26 mouse cellular contexts compared by ENCODE assay signal in the genomic region with DNA sequence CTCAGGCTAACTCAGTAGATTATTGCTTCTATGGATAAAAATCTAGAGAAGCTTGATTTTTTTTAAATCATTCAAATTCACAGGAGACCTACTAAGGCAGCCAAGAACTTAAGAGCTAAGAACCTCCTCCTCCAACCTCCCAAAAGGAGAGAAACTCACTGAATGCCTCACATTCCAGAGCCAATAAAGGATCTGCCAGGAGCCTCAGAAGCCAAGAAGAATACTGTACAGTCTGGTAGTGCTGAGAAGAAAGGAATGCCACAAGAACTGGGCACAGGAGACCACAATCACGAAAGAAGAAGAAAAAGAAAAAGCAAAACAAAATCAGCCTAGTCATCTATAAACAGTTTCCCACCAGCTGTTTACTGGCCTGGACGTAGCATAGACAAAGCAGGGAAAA. TPM values are rescaled to one million over a fixed set of nuclear protein-coding genes. Genes with fewer than 3 reads are reported as not detected.
DNase-seq lines count a peak whose midpoint lies in the region; ATAC-seq and TF ChIP-seq lines count a peak whose summit lies in the region.
"Had no signal": no experiment of that assay in that cellular context is flagged by ENCODE, and none has a peak within 500 bp of the region (broad histone marks: within the 10 kb centered on the region; RNA-seq: fewer than 3 reads in every experiment).

No protein-coding gene starts in this region.

- DNase-seq in forebrain, embryonic 11.5 days (ENCODE audit: low spot score), result no peak
- DNase-seq in Muller cell, postnatal 12 days (ENCODE audit: inconsistent ontology term), result peak; percentile 78
- peak; percentile 36 for DNase-seq in brain, adult 2 months (ENCODE audit: low read depth, low spot score)
- no peak for DNase-seq in heart, adult 2 months
- no peak for DNase-seq in right cerebral cortex, postnatal 14 days
- DNase-seq: adrenal gland, postnatal 36 days; cerebellum, adult 11-12 months; cerebellum, postnatal 25 days; heart, postnatal 4 days; kidney, adult 2 months; lung, adult 2 months; lung, postnatal 36 days; right cerebral cortex, postnatal 25 days; spleen, adult 18-20 months had no signal

- H3K79me2 ChIP-seq in heart, adult 2 months (replicated peaks; ENCODE audit: control insufficient read depth, insufficient read depth, low read length), result no peaks in the 10 kb centered on the region

- intact Hi-C loops in heart, adult 2 months (cut with DNase I), result no loop called here

- H3K4me3 ChIP-seq in forebrain, embryonic 12.5 days (replicated peaks), result no peak overlapping the region
- no peak overlapping the region for H3K4me3 ChIP-seq in forebrain, embryonic 11.5 days (ENCODE audit: low read depth, low read length)
- H3K4me3 ChIP-seq in forebrain, embryonic 15.5 days, result no peak overlapping the region
- no peak overlapping the region for H3K4me3 ChIP-seq in heart, adult 2 months
- H3K4me3 ChIP-seq: embryonic facial prominence, embryonic 15.5 days; heart, embryonic 10.5 days; hindbrain, embryonic 15.5 days; liver, embryonic 12.5 days; megakaryocyte, embryonic 14.5 days; midbrain, embryonic 13.5 days had no signal

- no peak for TF ChIP-seq CTCF in heart, adult 2 months (IDR thresholded peaks at IDR 0.05)

- H3K27ac ChIP-seq in forebrain, embryonic 12.5 days, result peak overlapping the region; percentile 36; the same call in 1 of the 2 replicates
- no peak overlapping the region; the same call in 1 of the 2 replicates for H3K27ac ChIP-seq in forebrain, embryonic 11.5 days (ENCODE audit: low read depth, low read length)
- peak overlapping the region; percentile 66 for H3K27ac ChIP-seq in forebrain, embryonic 15.5 days (replicated peaks)
- no peak overlapping the region for H3K27ac ChIP-seq in heart, adult 2 months
- H3K27ac ChIP-seq: embryonic facial prominence, embryonic 15.5 days; heart, embryonic 10.5 days; hindbrain, embryonic 15.5 days; kidney, postnatal 0 days; liver, embryonic 12.5 days; midbrain, embryonic 13.5 days had no signal

- H3K36me3 ChIP-seq in forebrain, embryonic 12.5 days (replicated peaks), result no peaks in the 10 kb centered on the region
- H3K36me3 ChIP-seq in forebrain, embryonic 11.5 days (ENCODE audit: control insufficient read depth, insufficient read depth, low read length), result no peaks in the 10 kb centered on the region
- H3K36me3 ChIP-seq in forebrain, embryonic 15.5 days, result no peaks in the 10 kb centered on the region
- no peaks in the 10 kb centered on the region for H3K36me3 ChIP-seq in heart, adult 2 months (ENCODE audit: control insufficient read depth, insufficient read depth, low read length)
- H3K36me3 ChIP-seq: embryonic facial prominence, embryonic 15.5 days; heart, embryonic 10.5 days; hindbrain, embryonic 15.5 days; liver, embryonic 12.5 days; midbrain, embryonic 13.5 days had no signal

- no peaks in the 10 kb centered on the region for H3K9me3 ChIP-seq in forebrain, embryonic 12.5 days
- H3K9me3 ChIP-seq in forebrain, embryonic 11.5 days (ENCODE audit: control insufficient read depth, low read length), result no peaks in the 10 kb centered on the region
- no peaks in the 10 kb centered on the region; the same call in 1 of the 2 replicates for H3K9me3 ChIP-seq in forebrain, embryonic 15.5 days
- H3K9me3 ChIP-seq: embryonic facial prominence, embryonic 15.5 days; heart, embryonic 10.5 days; hindbrain, embryonic 15.5 days; liver, embryonic 12.5 days; midbrain, embryonic 13.5 days had no signal

- TF ChIP-seq POLR2A in heart, adult 2 months (IDR thresholded peaks at IDR 0.05; ENCODE audit: insufficient read depth, low read depth, low read length), result no peak

- H3K27me3 ChIP-seq in forebrain, embryonic 12.5 days, result no peaks in the 10 kb centered on the region
- H3K27me3 ChIP-seq in forebrain, embryonic 11.5 days (ENCODE audit: control insufficient read depth, insufficient read depth, low read length), result no peaks in the 10 kb centered on the region
- no peaks in the 10 kb centered on the region for H3K27me3 ChIP-seq in forebrain, embryonic 15.5 days
- H3K27me3 ChIP-seq in heart, adult 2 months (ENCODE audit: control insufficient read depth, insufficient read depth, low read length), result no peaks in the 10 kb centered on the region
- H3K27me3 ChIP-seq: embryonic facial prominence, embryonic 15.5 days; hindbrain, embryonic 15.5 days; liver, embryonic 12.5 days; midbrain, embryonic 13.5 days had no signal

- no peak for ATAC-seq in forebrain, embryonic 12.5 days (ENCODE audit: low FRiP score)
- ATAC-seq in forebrain, embryonic 11.5 days (replicated peaks; ENCODE audit: low FRiP score), result no peak
- ATAC-seq in forebrain, embryonic 15.5 days (replicated peaks), result peak; percentile 39; the same call in 1 of the 2 replicates
- ATAC-seq: liver, embryonic 12.5 days; midbrain, embryonic 13.5 days had no signal

- no peak overlapping the region for H3K4me2 ChIP-seq in forebrain, embryonic 12.5 days
- no peak overlapping the region for H3K4me2 ChIP-seq in forebrain, embryonic 11.5 days (ENCODE audit: low read depth, low read length, severe bottlenecking)
- no peak overlapping the region for H3K4me2 ChIP-seq in forebrain, embryonic 15.5 days (replicated peaks)
- H3K4me2 ChIP-seq: embryonic facial prominence, embryonic 15.5 days; hindbrain, embryonic 15.5 days; liver, embryonic 12.5 days; midbrain, embryonic 13.5 days had no signal

- no peak overlapping the region for H3K9ac ChIP-seq in forebrain, embryonic 12.5 days
- no peak overlapping the region for H3K9ac ChIP-seq in forebrain, embryonic 11.5 days (ENCODE audit: low read length)
- no peak overlapping the region for H3K9ac ChIP-seq in forebrain, embryonic 15.5 days (replicated peaks)
- no peak overlapping the region for H3K9ac ChIP-seq in heart, adult 2 months (ENCODE audit: low read depth, low read length)
- H3K9ac ChIP-seq: embryonic facial prominence, embryonic 15.5 days; hindbrain, embryonic 15.5 days; liver, embryonic 12.5 days; midbrain, embryonic 13.5 days had no signal

- peaks cover 34% of the 10 kb centered on the region for H3K4me1 ChIP-seq in forebrain, embryonic 12.5 days
- peaks cover 18% of the 10 kb centered on the region for H3K4me1 ChIP-seq in forebrain, embryonic 11.5 days (replicated peaks; ENCODE audit: control insufficient read depth, insufficient read depth, low read length)
- peaks cover 34% of the 10 kb centered on the region for H3K4me1 ChIP-seq in forebrain, embryonic 15.5 days
- no peaks in the 10 kb centered on the region for H3K4me1 ChIP-seq in heart, adult 2 months (ENCODE audit: control insufficient read depth, insufficient read depth, low read length)
- H3K4me1 ChIP-seq: embryonic facial prominence, embryonic 15.5 days; liver, embryonic 12.5 days; megakaryocyte, embryonic 14.5 days had no signal

- WGBS in forebrain, embryonic 12.5 days, result 20% methylated on average over 2 of the region's 2 CpGs
- 44% methylated on average over 2 of the region's 2 CpGs for WGBS in forebrain, embryonic 11.5 days
- 11% methylated on average over 2 of the region's 2 CpGs for WGBS in forebrain, embryonic 15.5 days
- 70% methylated on average over 2 of the region's 2 CpGs for WGBS in heart, adult 2 months

- TF ChIP-seq EP300 in heart, adult 2 months (IDR thresholded peaks at IDR 0.05; ENCODE audit: insufficient read depth, low read depth, low read length), result no peak

RNA-seq across cellular contexts. Expression of gene Gpr156, which starts 12.7 kb away (rescaled TPM):
- 4.6 and 5.4 TPM in 2 replicates for polyA plus RNA-seq in forebrain, embryonic 12.5 days (2016; fragmentation: Nextera tagmentation; extraction: Ambion mirVana)
- 4.2 and 4.3 TPM in 2 replicates for polyA plus RNA-seq in forebrain, embryonic 11.5 days (2014; fragmentation: Nextera tagmentation; extraction: Ambion mirVana)
- 5.3 and 5.6 TPM in 2 replicates for polyA plus RNA-seq in forebrain, embryonic 15.5 days (2015; fragmentation: Nextera tagmentation; extraction: Ambion mirVana)
- total RNA-seq in heart, adult 2 months (2021), result under 1 TPM in 1 of 2 experiments, not detected in 1; 0.07 TPM
- polyA plus RNA-seq in heart, adult 2 months (2012; rRNA removed), result 0.02 and 0.09 TPM in 2 replicates
- total RNA-seq: gastrocnemius, adult 8-10 months; monocyte, adult 5-6 weeks; neutrophil, adult 5-6 weeks had no signal
- polyA plus RNA-seq: kidney, adult 2 months; liver, embryonic 12.5 days had no signal

Comparison
In these comparisons a context has a peak if more than half of its experiments do, and no peak if none do; other contexts are left out.
1. H3K27ac ChIP-seq: peak in forebrain, embryonic 12.5 days (single experiment) and forebrain, embryonic 15.5 days (single experiment); none in forebrain, embryonic 11.5 days (single experiment) and heart, adult 2 months (single experiment).
2. DNase-seq: peak in Muller cell, postnatal 12 days (single experiment) and brain, adult 2 months (single experiment); none in forebrain, embryonic 11.5 days (single experiment), heart, adult 2 months (0 of 2) and right cerebral cortex, postnatal 14 days (single experiment).